Mouse (Mus musculus) heart, adult 2 months (tissue): ENCODE measurements around the gene Zfp954. TPM values are rescaled to one million over a fixed set of nuclear protein-coding genes. Genes with fewer than 3 reads are reported as not detected.
"Not testable (repeated sequence)": the region's sequence is repeated elsewhere in the genome, so short reads cannot be mapped to it uniquely, and the experiment has no call there.

Experiments
- DNase-seq, 2 experiments: peaks; one replicate each; pipeline ENCODE4 v3.0.0; 2021
- H3K27ac ChIP-seq: fragments of 200-600 bp; 2 replicates; pipeline ENCODE4 v1.8.1; 2022
- H3K27me3 ChIP-seq: fragments of 200-500 bp; 2 replicates; pipeline ENCODE4 v1.6.1; 2012; ENCODE audit warnings: mild to moderate bottlenecking, low read length, inconsistent platforms, mixed read lengths; ENCODE audit not compliant: control insufficient read depth, insufficient read depth
- H3K36me3 ChIP-seq: fragments of 200-500 bp; 2 replicates; pipeline ENCODE4 v1.6.1; 2012; ENCODE audit warnings: low read length, inconsistent platforms; ENCODE audit not compliant: control insufficient read depth, insufficient read depth
- H3K4me1 ChIP-seq: fragments of 200-500 bp; 2 replicates; pipeline ENCODE4 v1.6.1; 2011; ENCODE audit warnings: low read length; ENCODE audit not compliant: control insufficient read depth, insufficient read depth
- H3K4me3 ChIP-seq: fragments of 200-600 bp; 2 replicates; pipeline ENCODE4 v1.8.1; 2022
- H3K79me2 ChIP-seq: fragments of 200-500 bp; replicated peaks from 2 replicates; pipeline ENCODE4 v1.6.1; 2012; ENCODE audit warnings: mild to moderate bottlenecking, inconsistent platforms, low read length, moderate library complexity, mixed read lengths; ENCODE audit not compliant: control insufficient read depth, insufficient read depth
- H3K9ac ChIP-seq: fragments of 200-500 bp; 2 replicates; pipeline ENCODE4 v1.6.1; 2012; ENCODE audit warnings: low read depth, mild to moderate bottlenecking, control low read depth, inconsistent platforms, low read length, mixed read lengths
- CTCF ChIP-seq: fragments of 200-600 bp; IDR thresholded peaks from 2 replicates; pipeline ENCODE4 v1.8.1; 2022; ENCODE audit warnings: antibody characterized with exemption, mild to moderate bottlenecking, moderate library complexity
- EP300 ChIP-seq: fragments of 200-500 bp; IDR thresholded peaks from 2 replicates; pipeline ENCODE4 v1.6.1; 2011; ENCODE audit warnings: low read depth, low read length, control low read depth; ENCODE audit not compliant: insufficient read depth
- POLR2A ChIP-seq: fragments of 200-500 bp; IDR thresholded peaks from 2 replicates; pipeline ENCODE4 v1.6.1; 2011; ENCODE audit warnings: mild to moderate bottlenecking, low read depth, low read length, control low read depth; ENCODE audit not compliant: insufficient read depth
- WGBS: fragments of 180-500 bp; shearing (Covaris S2); methylation state at CpG from one replicate; pipeline ENCODE4 v1.1.7; 2018; 5-methylcytosine and 5-hydroxymethylcytosine counted together
- intact Hi-C: fragments of 180-260 bp; cut with DNase I; formaldehyde crosslinking; loops from one replicate; pipeline ENCODE4 v1.15.1; 2025
- long read RNA-seq: library from polyadenylated mRNA; stranded (forward); transcript quantifications from one replicate; pipeline ENCODE4 v2.0.0, GENCODE M21; 2021
- polyA plus RNA-seq: library from polyadenylated mRNA; depleted of rRNA; stranded (reverse); fragments of >200 nt; gene quantifications from 2 replicates; pipeline ENCODE4 v1.2.3, GENCODE M21; 2012; rRNA removed
- total RNA-seq, 2 experiments: library from RNA; stranded (reverse); gene quantifications; 2 replicates each; pipeline ENCODE4 v1.2.3; 2021

Gene Zfp954
- total RNA-seq (1 to 10 TPM; 3.7 to 3.9 TPM), polyA plus RNA-seq (2.6 and 4.1 TPM in 2 replicates)
- long read RNA-seq, partial matches to known transcripts: 0 of 2 reads
- long read RNA-seq, other reads (novel, unspliced or antisense): 0 of 2 reads

DNA sequence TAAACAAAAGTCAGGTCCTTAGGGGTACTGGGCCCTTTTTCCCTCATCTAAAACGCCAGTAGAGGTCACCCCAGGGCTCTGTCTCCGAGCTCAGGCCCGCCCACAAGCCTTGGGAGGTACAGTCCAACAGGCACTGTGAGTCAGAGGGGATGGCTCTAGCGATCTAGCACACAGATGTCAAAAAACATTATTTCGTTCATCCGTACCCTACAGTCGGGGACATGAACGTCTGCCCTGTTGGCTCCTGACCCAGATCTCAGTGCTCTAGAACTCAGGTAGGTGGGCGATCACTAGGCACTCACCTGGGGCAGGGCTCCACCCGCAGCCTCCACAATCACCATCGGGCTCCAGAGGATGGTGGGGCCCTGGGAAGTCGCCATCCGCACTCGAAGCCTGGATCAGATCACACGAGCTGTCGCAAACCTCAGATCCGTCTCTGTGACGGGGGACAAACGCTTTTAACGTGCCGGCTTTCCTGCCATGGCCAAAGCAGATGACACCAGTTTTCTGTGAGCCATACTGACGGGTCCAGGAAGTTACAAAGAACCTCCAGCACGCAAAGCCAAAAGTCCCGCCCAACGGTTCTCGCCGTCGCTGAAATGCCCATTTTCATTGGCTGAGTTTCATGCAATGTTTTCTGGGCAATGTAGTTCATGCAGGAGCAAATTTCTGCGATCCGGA lies at the start of gene Zfp954:
TSS of gene Zfp954 (minus strand) at position 568 of the 681 bp plus-strand sequence.
- TF ChIP-seq EP300 (no peak), CTCF (peak; percentile 57), POLR2A (peak; percentile 74)
- H3K79me2 ChIP-seq: no peaks in the 10 kb centered on the region
- peak within 1 kb of the TSS; percentile 81 for H3K9ac ChIP-seq
- no peaks in the 10 kb centered on the region for H3K4me1 ChIP-seq
- intact Hi-C loops: loop anchor here (5.0 to 10.0 kb wide), 5 partner anchors 51 to 946 kb away; partner anchors contain the start of genes Zfp28, Zfp418 and Zfp444
- H3K27me3 ChIP-seq: no peaks in the 10 kb centered on the region
- H3K27ac ChIP-seq: peak within 1 kb of the TSS; percentile 62
- H3K4me3 ChIP-seq: peak within 1 kb of the TSS; percentile 85
- DNase-seq: peak; percentile 82 to 88
- H3K36me3 ChIP-seq: no peaks in the 10 kb centered on the region
- WGBS: 1% methylated on average over 30 of the region's 30 CpGs

DNA sequence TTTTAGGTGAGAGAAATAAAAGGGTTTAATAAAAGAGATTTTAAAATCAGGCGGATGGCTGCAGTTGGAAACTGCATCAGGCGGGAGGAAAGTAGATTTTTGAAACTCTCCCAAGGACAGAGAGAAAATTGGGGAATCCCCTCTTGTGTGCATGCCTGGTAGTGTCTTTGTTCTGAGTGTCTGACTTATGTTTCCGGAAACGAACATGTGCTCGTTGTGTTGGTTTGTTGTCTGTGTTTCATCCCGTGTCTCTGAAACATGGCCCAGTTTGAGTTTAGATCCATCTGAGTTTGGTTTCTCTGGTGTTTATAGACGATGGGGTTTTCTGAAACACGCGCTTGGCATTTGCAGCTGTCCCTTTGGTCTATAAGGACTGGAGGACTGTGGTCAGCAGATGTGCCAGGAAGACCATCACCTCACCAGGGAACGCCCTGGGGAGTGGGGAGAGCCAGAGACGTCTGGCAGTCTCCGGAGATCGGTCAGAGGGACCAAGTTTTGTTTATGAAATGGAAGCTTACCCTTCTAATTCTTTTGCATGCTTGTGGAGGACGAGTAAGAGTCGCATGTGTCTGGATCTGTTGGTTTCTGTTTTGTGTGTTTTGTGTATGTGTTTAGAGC lies 24.8 kb upstream of the Zfp954 start:
- no peaks in the 10 kb centered on the region for H3K4me1 ChIP-seq
- no peak overlapping the region for H3K27ac ChIP-seq
- TF ChIP-seq POLR2A (no peak), EP300 (no peak), CTCF (no peak)
- no peaks in the 10 kb centered on the region for H3K27me3 ChIP-seq
- no peak overlapping the region for H3K4me3 ChIP-seq
- H3K9ac ChIP-seq: no peak overlapping the region
- intact Hi-C loops: no loop called here
- DNase-seq: no peak
- no peaks in the 10 kb centered on the region for H3K36me3 ChIP-seq
- no peaks in the 10 kb centered on the region for H3K79me2 ChIP-seq
- 84% methylated on average over 15 of the region's 15 CpGs for WGBS

DNA sequence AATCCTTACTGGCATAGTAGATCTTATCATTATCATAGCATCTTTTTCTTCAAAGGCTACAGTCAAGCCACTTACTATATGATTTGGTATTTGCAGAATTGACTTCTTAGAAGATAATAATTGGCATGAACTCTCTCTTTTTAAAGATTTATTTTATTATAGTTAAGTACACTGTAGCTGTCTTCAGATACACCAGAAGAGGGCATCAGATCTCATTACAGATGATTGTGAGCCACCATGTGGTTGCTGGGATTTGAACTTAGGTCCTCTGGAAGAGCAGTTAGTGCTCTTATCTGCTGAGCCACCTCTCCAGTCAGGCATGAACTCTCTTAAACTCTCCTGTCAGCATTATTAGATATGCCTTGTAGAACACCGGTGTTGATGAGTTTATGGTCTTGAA lies 22.9 kb upstream of the Zfp954 start:
- no peaks in the 10 kb centered on the region for H3K36me3 ChIP-seq
- TF ChIP-seq EP300: no peak
- no peak for TF ChIP-seq POLR2A
- H3K79me2 ChIP-seq: no peaks in the 10 kb centered on the region
- no peak overlapping the region for H3K4me3 ChIP-seq
- H3K4me1 ChIP-seq: no peaks in the 10 kb centered on the region
- 80% methylated on average over 1 of the region's 1 CpGs for WGBS
- no peaks in the 10 kb centered on the region for H3K27me3 ChIP-seq
- no peak for DNase-seq
- intact Hi-C loops: no loop called here
- no peak overlapping the region for H3K27ac ChIP-seq
- no peak overlapping the region for H3K9ac ChIP-seq

DNA sequence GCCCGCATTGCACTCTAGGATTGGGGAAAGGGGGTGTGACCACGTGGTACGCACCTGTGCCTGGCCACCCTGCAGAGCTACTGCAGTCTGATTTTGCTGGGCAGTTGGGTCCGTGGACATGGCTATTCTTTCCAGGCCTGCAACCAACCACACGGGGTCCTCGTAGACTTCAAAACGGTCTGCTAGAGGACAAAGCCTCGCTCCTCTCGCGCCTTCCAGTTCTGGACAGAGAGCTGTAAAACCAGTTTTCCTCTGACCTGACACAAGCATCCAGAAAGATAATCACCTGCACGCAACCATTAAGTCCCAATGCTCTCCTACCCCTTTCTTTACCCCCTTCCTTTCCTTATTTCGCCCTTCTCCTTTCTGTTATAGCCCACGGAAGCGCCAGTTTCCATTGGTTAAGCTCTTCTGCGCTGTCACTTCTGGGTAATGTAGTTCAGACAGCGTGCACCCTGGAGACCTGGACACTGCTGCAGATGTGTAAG lies 15.1 kb upstream of the Zfp954 start, which contains the start of gene Zfp773:
TSS of gene Zfp773 (minus strand) at position 377 of the 488 bp plus-strand sequence.
- intact Hi-C loops: no loop called here
- Histone ChIP-seq H3K36me3 (no peaks in the 10 kb centered on the region), H3K4me3 (peak within 1 kb of the TSS; percentile 50), H3K79me2 (no peaks in the 10 kb centered on the region), H3K27me3 (no peaks in the 10 kb centered on the region), H3K9ac (peak within 1 kb of the TSS; percentile 43), H3K27ac (no peak within 1 kb of the TSS; the same call in 1 of the 2 replicates), H3K4me1 (no peaks in the 10 kb centered on the region)
- TF ChIP-seq CTCF: peak; percentile 57
- TF ChIP-seq POLR2A: no peak
- peak; percentile 37 to 39 for DNase-seq
- 3% methylated on average over 16 of the region's 16 CpGs for WGBS

DNA sequence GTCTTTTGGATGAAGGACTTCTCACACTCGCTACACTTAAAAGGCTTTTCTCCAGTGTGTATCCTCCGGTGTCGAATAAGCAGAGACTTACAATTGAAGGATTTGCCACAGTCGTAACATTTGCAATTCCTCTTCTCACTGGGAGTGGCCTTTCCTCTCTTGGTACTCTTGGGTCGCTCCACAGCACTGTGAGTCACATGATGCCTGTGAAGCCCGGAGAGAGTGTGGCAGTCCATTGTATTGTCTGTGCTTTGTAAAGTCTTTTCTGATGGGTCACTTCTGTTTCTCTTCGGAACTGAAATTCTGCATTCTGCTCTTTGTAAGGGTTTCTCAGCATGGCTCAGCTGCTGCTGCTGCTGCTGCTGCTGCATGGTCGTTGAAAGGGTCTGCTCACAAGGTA lies 11.5 kb upstream of the Zfp954 start:
- TF ChIP-seq EP300 (no peak), CTCF (no peak), POLR2A (no peak)
- H3K9ac ChIP-seq: no peak overlapping the region
- H3K27ac ChIP-seq: no peak overlapping the region
- no peaks in the 10 kb centered on the region for H3K36me3 ChIP-seq
- no peak overlapping the region for H3K4me3 ChIP-seq
- DNase-seq: no peak
- H3K79me2 ChIP-seq: no peaks in the 10 kb centered on the region
- H3K4me1 ChIP-seq: no peaks in the 10 kb centered on the region
- no peaks in the 10 kb centered on the region for H3K27me3 ChIP-seq
- intact Hi-C loops: no loop called here
- 70% methylated on average over 8 of the region's 8 CpGs for WGBS

DNA sequence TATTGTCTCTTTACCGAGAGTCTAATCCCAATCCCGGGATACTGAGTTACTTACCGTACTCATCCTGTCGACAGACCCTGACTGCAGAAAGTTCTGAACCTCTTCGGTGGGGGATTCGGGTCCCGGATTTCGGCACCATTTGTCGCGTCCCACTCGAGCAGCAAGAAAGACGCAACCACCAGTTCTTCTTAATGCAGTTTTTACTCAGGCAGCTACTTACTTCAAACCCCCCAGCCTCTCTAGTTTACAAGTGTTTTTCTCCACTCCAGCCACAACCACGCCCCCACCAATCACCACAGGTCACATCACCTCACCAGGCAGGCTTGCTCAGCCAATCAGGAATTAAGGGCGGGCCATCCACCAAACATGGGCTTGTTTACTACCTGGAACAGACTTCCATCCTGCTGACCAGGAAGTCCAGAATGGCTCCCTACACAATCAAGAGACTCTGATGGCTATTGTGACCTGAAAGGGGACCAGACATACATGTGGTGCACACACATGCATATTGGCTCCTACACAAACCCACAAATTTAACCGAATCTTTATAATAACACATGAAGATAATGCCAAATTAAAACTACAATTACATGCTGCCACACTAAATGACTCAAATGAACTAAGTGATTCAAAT lies 9.3 kb upstream of the Zfp954 start:
- DNase-seq, H3K9ac ChIP-seq, H3K4me1 ChIP-seq, H3K27ac ChIP-seq, H3K27me3 ChIP-seq, H3K4me3 ChIP-seq, H3K36me3 ChIP-seq, intact Hi-C loops, H3K79me2 ChIP-seq: not testable (repeated sequence)
- WGBS: 90% methylated on average over 15 of the region's 15 CpGs
